Mouse (Mus musculus): Measurements from ENCODE around the gene Casp2.

GRCm38 (mm10) chr6:42286448-42286847 is 21.7 kb downstream of the Casp2 start, which contains the start of gene Clcn1:
- TF ChIP-seq NRF1 (IDR thresholded peaks at IDR 0.05; ENCODE audit: low read depth, low read length) (no peak), POLR2A (IDR thresholded peaks at IDR 0.05; ENCODE audit: low read depth, low read length) (no peak), CTCF (conservative IDR thresholded peaks at IDR 0.05 in 1 of 2, IDR thresholded peaks at IDR 0.05 in 1 of 2; ENCODE audit: low read depth in 2 of 2, low read length in 2 of 2) (no peak), EP300 (IDR thresholded peaks at IDR 0.05; ENCODE audit: low read length) (no peak), TCF12 (IDR thresholded peaks at IDR 0.05; ENCODE audit: low read depth, low read length) (no peak), USF1 (IDR thresholded peaks at IDR 0.05; ENCODE audit: low read depth, low read length) (no peak), ZKSCAN1 (IDR thresholded peaks at IDR 0.05; ENCODE audit: borderline replicate concordance, low read depth, low read length) (no peak), ETS1 (conservative IDR thresholded peaks at IDR 0.05; ENCODE audit: low read depth, low read length) (no peak), MXI1 (IDR thresholded peaks at IDR 0.05; ENCODE audit: low read depth, low read length) (no peak), UBTF (IDR thresholded peaks at IDR 0.05; ENCODE audit: low read depth, low read length) (no peak), POLR2AphosphoS2 (IDR thresholded peaks at IDR 0.05; ENCODE audit: low read depth, low read length) (no peak), MEF2A (IDR thresholded peaks at IDR 0.05; ENCODE audit: borderline replicate concordance, low read depth, low read length) (no peak)
